Mouse (Mus musculus) kidney, adult 2 months (tissue): ENCODE results near the gene Ugdh.

Source experiments
- CTCF ChIP-seq: fragments of 200-500 bp; conservative IDR thresholded peaks from 2 replicates; pipeline ENCODE4 v1.5.1; 2011; ENCODE audit warnings: low read depth, mild to moderate bottlenecking, control low read depth, low read length, moderate library complexity, mixed read lengths; ENCODE audit not compliant: insufficient read depth, insufficient read length
- POLR2A ChIP-seq: fragments of 200-500 bp; IDR thresholded peaks from one replicate; pipeline ENCODE4 v1.6.1; 2011; ENCODE audit warnings: low read depth, low read length, control low read depth

DNA sequence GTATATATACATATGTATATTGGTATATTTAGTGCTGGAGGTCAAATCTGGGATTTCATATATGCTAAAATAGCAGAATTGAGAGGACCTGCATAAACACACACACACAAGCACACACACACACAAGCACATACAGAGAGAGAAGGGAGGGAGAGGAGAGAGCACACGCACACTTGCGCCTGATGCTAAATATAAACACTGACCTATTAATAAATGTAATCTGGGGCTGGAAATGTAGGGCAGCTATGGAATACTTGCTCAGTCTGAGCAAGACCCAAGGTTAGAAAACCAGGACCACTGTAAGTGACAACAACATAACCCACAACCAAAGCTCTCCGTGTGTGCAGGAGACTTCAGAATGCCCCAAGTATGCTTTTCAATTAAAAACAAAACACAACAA lies 23.7 kb upstream of the Ugdh start:
- no peak for TF ChIP-seq CTCF
- TF ChIP-seq POLR2A = no peak
